Mouse (Mus musculus) cerebellum, adult 2 months (tissue): ENCODE measurements at regions not wholly inside any gene's neighbourhood (a gene's known extent, or its start where the extent isn't known, plus 50 kb on each side); places are given as distances from the start of the nearest gene placed in this dataset.

Experiments
- CTCF ChIP-seq: fragments of 200-500 bp; IDR thresholded peaks from 2 replicates; pipeline ENCODE4 v1.5.1; 2011; ENCODE audit warnings: low read depth, mild to moderate bottlenecking, control low read depth, low read length, moderate library complexity, borderline replicate concordance; ENCODE audit not compliant: insufficient read depth
- POLR2A ChIP-seq: fragments of 200-500 bp; IDR thresholded peaks from 2 replicates; pipeline ENCODE4 v1.6.1; 2011; ENCODE audit warnings: low read length, control low read depth, borderline replicate concordance; ENCODE audit not compliant: insufficient read depth

DNA sequence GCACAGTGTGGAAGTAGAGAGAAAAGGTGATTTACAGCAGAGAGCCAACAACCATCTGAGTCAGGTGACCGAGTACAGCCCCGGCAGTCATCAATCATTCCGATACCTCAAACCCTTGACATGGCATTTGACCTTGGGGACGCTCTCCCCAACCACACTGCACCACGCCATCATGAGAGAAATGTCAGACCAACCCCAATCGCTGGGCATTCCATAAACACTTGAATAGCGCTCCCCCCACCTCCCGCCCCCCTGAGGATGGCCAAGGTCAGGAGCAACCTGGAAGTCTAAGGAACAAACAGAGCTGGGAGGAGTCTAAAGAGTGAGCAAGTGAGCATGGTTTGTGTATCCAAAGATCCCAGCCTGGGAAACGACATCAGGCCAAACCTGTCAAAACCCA lies 198.2 kb upstream of the Srrm4 start:
- TF ChIP-seq CTCF (no peak), POLR2A (no peak)
